Mouse (Mus musculus) testis, adult 2 months (tissue): ENCODE results near the gene Mmd. TPM values are rescaled to one million over a fixed set of nuclear protein-coding genes. Genes with fewer than 3 reads are reported as not detected.

Experiments
- H3K27ac ChIP-seq: fragments of 200-500 bp; 2 replicates; pipeline ENCODE4 v1.5.1; 2012; ENCODE audit warnings: low read depth, low read length; ENCODE audit not compliant: control insufficient read depth, insufficient read depth
- H3K27me3 ChIP-seq: fragments of 200-500 bp; 2 replicates; pipeline ENCODE4 v1.6.1; 2012; ENCODE audit warnings: mild to moderate bottlenecking, low read length, moderate library complexity; ENCODE audit not compliant: control insufficient read depth, insufficient read depth
- H3K36me3 ChIP-seq: fragments of 200-500 bp; 2 replicates; pipeline ENCODE4 v1.6.1; 2012; ENCODE audit warnings: mild to moderate bottlenecking, low read length; ENCODE audit not compliant: control insufficient read depth, insufficient read depth
- H3K4me1 ChIP-seq: fragments of 200-500 bp; 2 replicates; pipeline ENCODE4 v1.6.1; 2012; ENCODE audit warnings: low read length; ENCODE audit not compliant: control insufficient read depth, insufficient read depth
- H3K4me3 ChIP-seq: fragments of 200-500 bp; 2 replicates; pipeline ENCODE4 v1.5.1; 2012; ENCODE audit warnings: low read depth, mild to moderate bottlenecking, low read length, moderate library complexity, mixed read lengths; ENCODE audit not compliant: control insufficient read depth
- CTCF ChIP-seq: fragments of 200-500 bp; IDR thresholded peaks from 2 replicates; pipeline ENCODE4 v1.5.1; 2012; ENCODE audit warnings: low read depth, mild to moderate bottlenecking, inconsistent platforms, low read length, moderate library complexity; ENCODE audit not compliant: control insufficient read depth, insufficient read depth, insufficient replicate concordance
- POLR2A ChIP-seq: fragments of 200-500 bp; IDR thresholded peaks from 2 replicates; pipeline ENCODE4 v1.6.1; 2012; ENCODE audit warnings: low read depth, mild to moderate bottlenecking, inconsistent platforms, low read length, moderate library complexity; ENCODE audit not compliant: control insufficient read depth
- polyA plus RNA-seq: library from polyadenylated mRNA; depleted of rRNA; stranded (reverse); fragments of >200 nt; gene quantifications from 2 replicates; pipeline ENCODE4 v1.2.3, GENCODE M21; 2012

The Mmd gene
- polyA plus RNA-seq, 1 experiment = 2.3 TPM

DNA sequence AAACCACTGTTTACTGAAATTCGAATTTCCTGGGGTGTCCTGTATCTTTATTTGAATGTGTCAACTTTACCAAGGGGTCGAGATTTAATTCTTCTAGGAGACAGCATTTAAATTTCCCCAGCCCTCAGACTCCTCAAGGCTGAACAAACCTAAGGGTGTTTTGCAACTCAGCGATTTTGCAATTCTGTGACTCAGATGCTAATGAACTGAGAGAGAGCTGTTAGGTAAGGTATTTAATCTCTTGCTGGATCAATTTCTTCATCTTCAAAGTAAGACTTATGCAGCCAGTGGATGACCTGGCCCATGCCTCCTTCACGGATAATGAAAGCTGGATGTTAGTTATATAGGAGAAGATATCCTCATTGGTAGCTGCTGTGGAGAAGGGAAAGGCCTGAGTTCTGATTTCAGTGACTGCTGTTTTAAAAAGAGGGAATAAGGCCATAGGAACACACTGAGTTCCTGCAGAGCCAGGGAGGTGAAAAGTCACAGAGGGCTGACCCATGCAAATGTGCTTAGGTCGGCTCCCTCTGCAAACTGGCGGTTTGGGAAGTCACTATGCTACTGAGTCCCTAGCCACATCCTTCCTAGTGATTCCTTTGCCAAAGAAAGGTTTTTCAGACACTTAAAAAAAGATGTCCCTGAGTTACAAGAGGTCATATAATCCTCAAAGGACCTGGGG is 8.5 kb upstream of the Mmd start:
- Histone ChIP-seq H3K27ac (no peak overlapping the region), H3K4me1 (no peaks in the 10 kb centered on the region; the same call in 1 of the 2 replicates), H3K27me3 (no peaks in the 10 kb centered on the region), H3K36me3 (no peaks in the 10 kb centered on the region), H3K4me3 (no peak overlapping the region)
- no peak for TF ChIP-seq CTCF
- TF ChIP-seq POLR2A = no peak

DNA sequence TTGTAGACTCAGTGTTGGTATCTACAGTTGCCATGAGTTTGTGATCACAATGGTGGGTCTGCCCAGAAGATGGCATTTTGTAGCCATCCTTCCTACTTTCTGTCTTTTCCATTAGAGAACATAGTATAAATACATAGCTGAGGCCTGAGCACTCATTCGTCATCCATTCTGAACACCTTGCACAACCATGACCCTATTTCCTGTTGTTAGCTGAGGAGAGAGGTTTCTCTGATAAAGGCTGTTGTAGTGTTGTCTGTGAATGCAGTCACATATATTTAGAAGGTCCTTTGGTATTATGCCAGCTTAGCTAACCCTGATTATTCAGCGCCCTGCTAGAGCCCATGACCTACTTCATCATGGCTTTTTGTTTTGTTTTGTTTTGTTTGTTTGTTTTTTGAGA is 7.4 kb upstream of the Mmd start:
- no peaks in the 10 kb centered on the region for H3K36me3 ChIP-seq
- TF ChIP-seq POLR2A (no peak), CTCF (no peak)
- H3K27ac ChIP-seq = no peak overlapping the region
- no peaks in the 10 kb centered on the region for H3K27me3 ChIP-seq
- no peak overlapping the region for H3K4me3 ChIP-seq
- no peaks in the 10 kb centered on the region; the same call in 1 of the 2 replicates for H3K4me1 ChIP-seq

DNA sequence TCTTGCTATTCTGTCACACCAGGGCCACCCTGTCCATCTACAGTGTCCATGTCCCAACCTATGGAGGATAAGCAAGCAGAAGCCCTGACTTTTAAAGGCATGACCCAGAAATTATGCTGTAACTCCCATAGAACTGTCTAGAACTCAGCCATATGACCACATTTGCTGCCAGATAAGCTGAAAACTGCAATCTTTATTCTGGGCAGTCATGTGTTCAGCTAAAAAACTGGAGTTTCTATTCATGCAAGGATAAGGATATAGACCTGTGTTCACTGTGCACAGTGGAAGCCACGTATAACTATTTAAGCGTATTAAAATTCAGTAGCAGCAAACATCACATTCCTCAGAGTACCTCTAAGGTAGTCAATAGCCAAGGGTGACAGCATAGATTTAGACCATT is 6.0 kb upstream of the Mmd start:
- TF ChIP-seq POLR2A (no peak), CTCF (no peak)
- Histone ChIP-seq H3K36me3 (no peaks in the 10 kb centered on the region), H3K27ac (no peak overlapping the region), H3K4me1 (no peaks in the 10 kb centered on the region), H3K4me3 (no peak overlapping the region), H3K27me3 (no peaks in the 10 kb centered on the region)

DNA sequence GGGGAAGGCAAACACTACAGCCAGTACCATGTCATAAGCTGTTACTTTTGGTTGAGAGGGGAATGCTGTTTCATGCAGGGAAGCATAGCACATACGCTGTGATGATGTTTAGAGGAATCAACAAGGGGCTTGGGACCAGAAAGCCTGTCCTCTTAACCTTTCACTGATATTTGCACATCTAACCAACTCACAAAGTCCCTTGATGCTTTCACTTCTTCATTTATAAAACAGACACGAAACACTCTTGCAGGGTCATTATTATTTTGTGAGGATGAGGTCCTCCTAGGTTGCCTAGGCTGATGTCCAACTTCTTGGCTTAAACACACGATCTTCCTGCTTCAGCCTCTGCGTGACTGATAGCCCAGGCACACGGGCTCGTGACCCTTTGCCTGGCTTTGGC is 3.6 kb upstream of the Mmd start:
- no peaks in the 10 kb centered on the region for H3K36me3 ChIP-seq
- H3K4me1 ChIP-seq = peaks cover 12% of the 10 kb centered on the region
- no peak overlapping the region for H3K27ac ChIP-seq
- no peak for TF ChIP-seq CTCF
- TF ChIP-seq POLR2A = no peak
- H3K4me3 ChIP-seq = no peak overlapping the region
- no peaks in the 10 kb centered on the region for H3K27me3 ChIP-seq

DNA sequence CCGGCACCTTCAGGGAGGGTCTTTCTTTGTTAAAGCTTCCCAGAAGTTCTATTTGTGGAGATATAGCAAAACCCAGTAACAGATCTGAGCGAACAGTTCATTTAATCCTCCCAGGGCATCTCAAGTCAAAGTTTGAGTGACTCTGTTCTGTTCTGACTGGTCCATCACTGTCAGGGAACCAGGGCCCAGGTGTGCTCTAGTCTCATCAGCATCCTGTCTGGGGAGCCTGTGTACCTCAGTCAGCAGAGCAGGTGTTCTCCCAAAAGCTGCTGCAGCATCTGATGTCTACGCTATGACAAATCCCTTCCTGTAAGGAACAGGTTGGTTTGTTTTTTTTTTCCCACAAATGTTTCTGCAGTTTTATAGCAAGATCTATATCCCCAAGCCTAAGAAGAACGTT is 2.6 kb upstream of the Mmd start:
- H3K4me1 ChIP-seq = peaks cover 12% of the 10 kb centered on the region
- TF ChIP-seq POLR2A (no peak), CTCF (no peak)
- H3K36me3 ChIP-seq = no peaks in the 10 kb centered on the region
- H3K4me3 ChIP-seq = no peak overlapping the region
- no peak overlapping the region for H3K27ac ChIP-seq
- H3K27me3 ChIP-seq = no peaks in the 10 kb centered on the region

DNA sequence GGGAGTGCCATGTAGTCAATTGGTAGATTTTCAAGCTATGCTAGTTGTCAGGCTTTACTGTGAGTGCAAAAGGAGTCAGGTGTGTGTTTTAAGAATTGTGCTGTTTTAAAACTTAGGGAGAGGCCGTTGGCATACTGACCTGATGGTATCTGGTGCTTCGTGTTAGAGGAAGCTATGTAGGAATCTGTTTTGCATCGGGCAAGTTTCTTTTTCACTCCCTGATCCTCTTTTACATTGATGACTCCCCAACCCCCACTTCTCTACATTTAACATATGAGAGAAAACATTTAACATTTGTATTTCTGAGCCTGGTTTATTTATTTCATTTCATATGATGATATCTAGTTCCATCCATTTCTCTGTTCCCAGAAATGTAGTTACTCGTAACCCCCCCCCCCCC is 1.5 kb upstream of the Mmd start:
- TF ChIP-seq CTCF (no peak), POLR2A (no peak)
- no peak overlapping the region for H3K4me3 ChIP-seq
- peaks cover 12% of the 10 kb centered on the region for H3K4me1 ChIP-seq
- H3K27me3 ChIP-seq = no peaks in the 10 kb centered on the region
- H3K36me3 ChIP-seq = no peaks in the 10 kb centered on the region
- H3K27ac ChIP-seq = no peak overlapping the region

- Histone ChIP-seq H3K27me3 (no peaks in the 10 kb centered on the region), H3K4me1 (peaks cover 12% of the 10 kb centered on the region), H3K4me3 (peak overlapping the region; percentile 89), H3K36me3 (no peaks in the 10 kb centered on the region), H3K27ac (peak overlapping the region; percentile 20)
- TF ChIP-seq POLR2A (no peak), CTCF (no peak)
Measured at GRCm38 (mm10) chr11:90249701-90250141, 465 bp downstream of the Mmd start.
